In genomic region chr2:118786525-118786924, GRCm38 (mm10) we compare ENCODE assay signal across 28 mouse cellular contexts. TPM values are rescaled to one million over a fixed set of nuclear protein-coding genes. Genes with fewer than 3 reads are reported as not detected.
"Had no signal": no experiment of that assay in that cellular context is flagged by ENCODE, and none has a peak within 500 bp of the region (broad histone marks: within the 10 kb centered on the region; RNA-seq: fewer than 3 reads in every experiment).

No protein-coding gene starts in this region.

- H3K9me3 ChIP-seq: heart, embryonic 10.5 days; heart, embryonic 12.5 days; hindbrain, embryonic 10.5 days; hindbrain, embryonic 12.5 days; intestine, embryonic 15.5 days; limb, embryonic 10.5 days; limb, embryonic 12.5 days had no signal

- H3K4me3 ChIP-seq: gastrocnemius, adult 2 months; heart, embryonic 10.5 days; heart, embryonic 12.5 days; hindbrain, embryonic 10.5 days; hindbrain, embryonic 12.5 days; intestine, embryonic 15.5 days; layer of hippocampus, adult 2 months; left cerebral cortex, adult 2 months; limb, embryonic 10.5 days; limb, embryonic 12.5 days had no signal

- H3K36me3 ChIP-seq: heart, embryonic 10.5 days; heart, embryonic 12.5 days; intestine, embryonic 15.5 days; limb, embryonic 10.5 days; limb, embryonic 12.5 days had no signal

- H3K4me2 ChIP-seq: heart, embryonic 12.5 days; hindbrain, embryonic 12.5 days; hindbrain, embryonic 14.5 days; intestine, embryonic 15.5 days; limb, embryonic 12.5 days had no signal

- H3K27ac ChIP-seq: gastrocnemius, adult 2 months; heart, embryonic 10.5 days; hindbrain, embryonic 10.5 days; hindbrain, embryonic 12.5 days; hindbrain, embryonic 14.5 days; intestine, embryonic 15.5 days; layer of hippocampus, adult 2 months; left cerebral cortex, adult 2 months; limb, embryonic 10.5 days; limb, embryonic 12.5 days had no signal

- H3K9ac ChIP-seq: heart, embryonic 12.5 days; hindbrain, embryonic 12.5 days; hindbrain, embryonic 14.5 days; intestine, embryonic 15.5 days; limb, embryonic 12.5 days had no signal

- ATAC-seq: hindbrain, embryonic 16.5 days; inflammation-experienced regulatory T-cells, adult 6 months; intestine, embryonic 15.5 days; intestine, postnatal 0 days had no signal

- DNase-seq: gastrocnemius, adult 2 months; gastrocnemius, postnatal 10 days; gastrocnemius, postnatal 25 days; heart, adult 18-20 months; heart, postnatal 10 days; heart, postnatal 4 days; kidney, adult 18-20 months; kidney, adult 8-10 months; kidney, postnatal 10 days; kidney, postnatal 25 days; kidney, postnatal 4 days had no signal

RNA-seq across cellular contexts. Expression of gene Disp2, which starts 7.0 kb away (rescaled TPM):
- polyA plus RNA-seq: inflammation-experienced regulatory T-cells, adult 6 months had no signal

RNA-seq across cellular contexts. Expression of gene Phgr1, which starts 14.0 kb away (rescaled TPM):
- polyA plus RNA-seq: heart, embryonic 10.5 days; heart, embryonic 12.5 days; heart, embryonic 14.5 days; hindbrain, embryonic 10.5 days; hindbrain, embryonic 12.5 days; hindbrain, embryonic 14.5 days; hindbrain, embryonic 16.5 days; inflammation-experienced regulatory T-cells, adult 6 months; kidney, embryonic 14.5 days; kidney, embryonic 16.5 days; limb, embryonic 10.5 days; limb, embryonic 12.5 days; limb, embryonic 14.5 days had no signal
